Comparison of ENCODE assay signal across 18 mouse cellular contexts in genomic region chr6:128277132-128278085, GRCm38 (mm10). TPM values are rescaled to one million over a fixed set of nuclear protein-coding genes. Genes with fewer than 3 reads are reported as not detected.
DNase-seq lines count a peak whose midpoint lies in the region; ATAC-seq and TF ChIP-seq lines count a peak whose summit lies in the region.
"Had no signal": no experiment of that assay in that cellular context is flagged by ENCODE, and none has a peak within 500 bp of the region (broad histone marks: within the 10 kb centered on the region; RNA-seq: fewer than 3 reads in every experiment).

No protein-coding gene starts in this region.

- no peak for DNase-seq in frontal cortex, postnatal 14 days (ENCODE audit: low spot score in 2 of 2)
- DNase-seq in liver, postnatal 0 days: no peak
- DNase-seq in forebrain, postnatal 0 days: peak; percentile 71
- peak; percentile 40 to 43 for DNase-seq in layer of hippocampus, postnatal 36 days
- no peak for DNase-seq in c-Kit-positive CD71-positive TER-119-positive erythroid progenitor cells, embryonic 14.5 days (ENCODE audit: low spot score)
- no peak for DNase-seq in cerebellum, adult 9-10 months
- DNase-seq: adrenal gland, postnatal 25 days; B cell, adult 2 months; cerebellum, adult 2 months; heart, postnatal 36 days; kidney, adult 11 months; liver, embryonic 13.5 days; right cerebral cortex, adult 18-20 months; thymus, postnatal 36 days had no signal

- peak overlapping the region; percentile 39; the same call in 1 of the 2 replicates for H3K27ac ChIP-seq in liver, postnatal 0 days (ENCODE audit: low read depth)
- no peak overlapping the region for H3K27ac ChIP-seq in liver, embryonic 12.5 days
- H3K27ac ChIP-seq in forebrain, postnatal 0 days (ENCODE audit: low read depth, low read length): no peak overlapping the region
- H3K27ac ChIP-seq: liver, embryonic 13.5 days; macrophage; neural tube, embryonic 15.5 days had no signal

- TF ChIP-seq EP300 in liver, postnatal 0 days (IDR thresholded peaks at IDR 0.05; ENCODE audit: low read depth): peak; percentile 55; the same call in 1 of the 2 replicates

- peaks cover 8% of the 10 kb centered on the region; the same call in 1 of the 2 replicates for H3K4me1 ChIP-seq in liver, postnatal 0 days (ENCODE audit: insufficient read depth)
- no peaks in the 10 kb centered on the region for H3K4me1 ChIP-seq in liver, embryonic 12.5 days
- H3K4me1 ChIP-seq in forebrain, postnatal 0 days (ENCODE audit: insufficient read depth): no peaks in the 10 kb centered on the region
- H3K4me1 ChIP-seq: neural tube, embryonic 15.5 days had no signal

- H3K36me3 ChIP-seq in liver, postnatal 0 days (replicated peaks; ENCODE audit: insufficient read depth, low read length): no peaks in the 10 kb centered on the region
- no peaks in the 10 kb centered on the region for H3K36me3 ChIP-seq in liver, embryonic 12.5 days
- H3K36me3 ChIP-seq in forebrain, postnatal 0 days (ENCODE audit: insufficient read depth): no peaks in the 10 kb centered on the region
- H3K36me3 ChIP-seq: liver, embryonic 13.5 days; neural tube, embryonic 15.5 days had no signal

- peak; percentile 89 for ATAC-seq in frontal cortex, adult (ENCODE audit: low TSS enrichment)
- peak; percentile 86 for ATAC-seq in liver, postnatal 0 days
- no peak for ATAC-seq in liver, embryonic 12.5 days
- ATAC-seq in forebrain, postnatal 0 days: peak; percentile 89

- 74% methylated on average over 11 of the region's 11 CpGs for WGBS in liver, postnatal 0 days (ENCODE audit: insufficient replicate concordance)
- WGBS in liver, embryonic 12.5 days (ENCODE audit: insufficient replicate concordance): 71% methylated on average over 11 of the region's 11 CpGs
- WGBS in forebrain, postnatal 0 days: 78% methylated on average over 11 of the region's 11 CpGs

- H3K27me3 ChIP-seq in liver, postnatal 0 days (ENCODE audit: insufficient read depth, low read length): no peaks in the 10 kb centered on the region
- H3K27me3 ChIP-seq in liver, embryonic 12.5 days (replicated peaks): no peaks in the 10 kb centered on the region
- no peaks in the 10 kb centered on the region for H3K27me3 ChIP-seq in forebrain, postnatal 0 days (ENCODE audit: insufficient read depth, low read length)
- H3K27me3 ChIP-seq: liver, embryonic 13.5 days; neural tube, embryonic 15.5 days had no signal

- H3K4me3 ChIP-seq in liver, postnatal 0 days (ENCODE audit: low read depth, low read length): no peak overlapping the region
- no peak overlapping the region for H3K4me3 ChIP-seq in liver, embryonic 12.5 days
- H3K4me3 ChIP-seq in forebrain, postnatal 0 days (ENCODE audit: low read depth, low read length): no peak overlapping the region
- H3K4me3 ChIP-seq: liver, embryonic 13.5 days; neural tube, embryonic 15.5 days had no signal

- H3K9me3 ChIP-seq in liver, postnatal 0 days (ENCODE audit: low read length): no peaks in the 10 kb centered on the region
- H3K9me3 ChIP-seq in liver, embryonic 12.5 days (replicated peaks): no peaks in the 10 kb centered on the region
- H3K9me3 ChIP-seq in forebrain, postnatal 0 days (ENCODE audit: low read length): no peaks in the 10 kb centered on the region
- H3K9me3 ChIP-seq: liver, embryonic 13.5 days; neural tube, embryonic 15.5 days had no signal

- H3K4me2 ChIP-seq in liver, postnatal 0 days (ENCODE audit: low read depth, low read length): no peak overlapping the region
- no peak overlapping the region for H3K4me2 ChIP-seq in liver, embryonic 12.5 days
- H3K4me2 ChIP-seq in forebrain, postnatal 0 days (ENCODE audit: low read depth): no peak overlapping the region
- H3K4me2 ChIP-seq: liver, embryonic 13.5 days; neural tube, embryonic 15.5 days had no signal

- TF ChIP-seq CTCF in liver, postnatal 0 days (IDR thresholded peaks at IDR 0.05; ENCODE audit: low read depth): no peak
- peak; percentile 16; the same call in 1 of the 2 replicates for TF ChIP-seq CTCF in forebrain, postnatal 0 days (IDR thresholded peaks at IDR 0.05; ENCODE audit: low read depth)

- H3K9ac ChIP-seq in liver, postnatal 0 days (replicated peaks): no peak overlapping the region
- no peak overlapping the region for H3K9ac ChIP-seq in liver, embryonic 12.5 days
- H3K9ac ChIP-seq in forebrain, postnatal 0 days: no peak overlapping the region
- H3K9ac ChIP-seq: liver, embryonic 13.5 days; neural tube, embryonic 15.5 days had no signal

RNA-seq across cellular contexts. Expression of gene Tead4, which starts 23.2 kb away (rescaled TPM):
- 0.28 and 0.34 TPM in 2 replicates for polyA plus RNA-seq in liver, postnatal 0 days (2015; fragmentation: Nextera tagmentation; extraction: Ambion mirVana)
- 1.1 and 1.7 TPM in 2 replicates for polyA plus RNA-seq in liver, embryonic 12.5 days (2016; fragmentation: Nextera tagmentation; extraction: Ambion mirVana)
- total RNA-seq in forebrain, postnatal 0 days (2014; rRNA removed): 0.31 and 0.67 TPM in 2 replicates
- 0.20 and 0.63 TPM in 2 replicates for polyA plus RNA-seq in forebrain, postnatal 0 days (2015; fragmentation: Nextera tagmentation; extraction: Ambion mirVana)
- 1 to 10 TPM in 1 of 2 experiments, under 1 TPM in 1; 0.57 to 1.1 TPM for total RNA-seq in layer of hippocampus, postnatal 36 days (2021)
- polyA plus RNA-seq: macrophage had no signal

Comparison
In these comparisons a context has a peak if more than half of its experiments do, and no peak if none do; other contexts are left out.
1. DNase-seq: peak in forebrain, postnatal 0 days (single experiment) and layer of hippocampus, postnatal 36 days (2 of 2); none in frontal cortex, postnatal 14 days (0 of 2), liver, postnatal 0 days (single experiment), c-Kit-positive CD71-positive TER-119-positive erythroid progenitor cells, embryonic 14.5 days (single experiment) and cerebellum, adult 9-10 months (single experiment).